Mouse (Mus musculus) ovary, postnatal 36 days (tissue): ENCODE measurements around the gene Tmem79.
"Not testable (repeated sequence)": the region's sequence is repeated elsewhere in the genome, so short reads cannot be mapped to it uniquely, and the experiment has no call there.

Source experiments
- DNase-seq: peaks from one replicate; pipeline ENCODE4 v3.0.0; 2022; ENCODE audit warnings: low spot score, mixed read lengths

The Tmem79 gene

DNA sequence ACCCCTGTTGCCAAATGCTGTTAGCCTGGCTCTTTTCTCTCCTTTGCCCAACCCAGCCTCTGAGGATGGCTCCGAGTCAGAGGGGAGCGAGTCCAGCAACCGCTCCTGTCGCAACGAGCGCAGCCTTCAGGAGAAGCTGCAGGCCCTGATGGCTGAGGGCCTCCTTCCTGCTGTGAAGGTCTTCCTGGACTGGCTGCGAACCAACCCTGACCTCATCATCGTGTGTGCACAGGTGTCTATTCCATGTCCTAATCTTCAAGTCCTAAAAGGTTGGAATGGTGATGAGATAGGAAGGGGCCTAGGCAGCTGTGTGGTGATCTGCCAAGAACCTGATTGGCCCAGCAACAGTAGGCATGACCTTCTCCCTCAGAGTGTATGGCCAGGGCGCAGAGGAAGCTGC lies 17.0 kb upstream of the Tmem79 start:
- no peak for DNase-seq

DNA sequence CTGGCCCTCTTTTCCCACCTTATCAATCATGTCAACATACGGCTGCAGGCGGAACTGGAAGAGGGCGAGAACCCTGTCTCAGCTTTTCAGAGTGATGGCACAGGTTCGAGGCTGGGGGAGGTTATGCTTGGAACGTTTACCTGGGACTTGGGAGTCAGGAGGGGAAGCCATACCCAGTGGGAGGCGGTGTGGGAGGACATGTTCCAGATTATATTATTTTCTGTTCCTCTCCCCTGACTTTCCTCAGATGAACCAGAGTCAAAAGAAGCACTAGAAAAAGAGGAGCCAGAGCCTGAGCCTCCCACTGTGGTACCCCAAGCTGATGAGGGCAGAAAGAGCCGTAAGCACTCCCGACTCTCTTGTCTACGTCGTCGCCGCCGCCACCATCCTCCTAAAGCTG lies 14.8 kb upstream of the Tmem79 start:
- DNase-seq, result no peak

DNA sequence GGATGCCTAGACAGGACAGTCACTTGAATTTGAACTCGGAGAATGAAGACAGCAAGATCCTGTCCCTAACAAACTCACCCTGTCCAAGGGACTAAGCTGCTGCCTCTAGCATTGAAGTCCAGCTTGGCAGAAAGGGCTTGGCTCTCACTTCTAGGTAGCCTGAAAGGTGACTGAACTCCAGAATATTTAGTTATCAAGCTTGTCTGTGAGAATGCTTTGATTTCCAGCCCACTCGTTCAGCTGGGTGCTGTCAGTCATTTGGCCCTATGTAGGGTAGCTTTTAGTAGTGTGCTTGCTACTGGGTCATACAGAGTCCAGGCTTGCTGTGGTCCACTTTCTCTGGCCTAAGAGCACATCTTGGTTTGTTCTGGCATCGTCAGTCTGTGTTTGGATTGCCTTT lies 3.1 kb upstream of the Tmem79 start:
- DNase-seq, result no peak

DNA sequence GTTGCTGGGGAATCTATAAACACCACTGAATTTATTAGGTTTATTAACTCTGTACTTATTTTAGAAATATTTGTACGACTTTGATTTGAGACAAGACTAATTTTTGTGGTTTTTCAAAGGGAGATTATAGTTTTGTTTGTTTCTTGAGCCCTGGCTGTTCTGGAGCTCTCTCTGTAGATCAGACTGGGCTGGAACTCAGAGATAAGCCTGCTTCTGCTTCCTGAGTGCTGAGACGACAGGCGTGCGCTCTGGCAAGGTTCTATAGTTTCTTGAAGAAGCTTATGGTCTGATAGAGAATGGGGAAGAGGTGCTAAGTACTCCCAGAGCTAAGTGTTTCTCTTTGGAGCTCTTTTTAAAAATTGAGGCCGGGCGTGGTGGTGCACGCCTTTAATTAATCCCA lies 2.4 kb upstream of the Tmem79 start:
- DNase-seq, result no peak

GRCm38 (mm10) chr3:88337367-88338020 lies 1.5 kb upstream of the Tmem79 start:
- DNase-seq, result no peak

DNA sequence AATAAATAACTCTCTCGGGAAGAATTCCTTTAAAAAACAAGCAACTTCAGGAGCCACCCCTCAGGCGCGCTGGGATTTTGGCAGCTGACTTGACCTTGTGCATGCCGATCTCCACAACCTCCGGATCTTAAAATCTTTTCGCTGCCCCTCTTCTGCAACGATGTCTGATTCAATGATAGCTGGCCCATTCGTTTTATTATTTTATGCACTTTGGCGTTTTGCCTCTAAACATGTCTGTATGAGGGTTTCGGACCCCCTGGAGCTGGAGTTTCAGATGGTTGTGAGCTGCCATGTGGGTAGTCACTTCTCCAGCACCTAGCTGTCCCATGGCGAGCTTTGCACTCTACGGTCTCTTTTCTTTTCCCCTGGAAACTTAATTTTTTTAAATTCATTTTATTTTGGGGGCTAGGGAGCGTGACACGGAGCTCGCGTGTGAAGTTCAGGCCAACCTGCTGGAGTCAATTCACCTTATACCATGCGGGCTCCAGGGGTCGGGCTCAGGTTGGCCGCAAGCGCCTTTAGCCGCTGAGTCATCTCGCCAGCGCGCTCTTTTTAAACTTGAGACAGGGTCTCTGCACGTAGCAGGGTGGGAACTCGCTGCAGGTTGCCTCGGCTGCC lies 403 bp downstream of the Tmem79 start:
- DNase-seq, result no peak

DNA sequence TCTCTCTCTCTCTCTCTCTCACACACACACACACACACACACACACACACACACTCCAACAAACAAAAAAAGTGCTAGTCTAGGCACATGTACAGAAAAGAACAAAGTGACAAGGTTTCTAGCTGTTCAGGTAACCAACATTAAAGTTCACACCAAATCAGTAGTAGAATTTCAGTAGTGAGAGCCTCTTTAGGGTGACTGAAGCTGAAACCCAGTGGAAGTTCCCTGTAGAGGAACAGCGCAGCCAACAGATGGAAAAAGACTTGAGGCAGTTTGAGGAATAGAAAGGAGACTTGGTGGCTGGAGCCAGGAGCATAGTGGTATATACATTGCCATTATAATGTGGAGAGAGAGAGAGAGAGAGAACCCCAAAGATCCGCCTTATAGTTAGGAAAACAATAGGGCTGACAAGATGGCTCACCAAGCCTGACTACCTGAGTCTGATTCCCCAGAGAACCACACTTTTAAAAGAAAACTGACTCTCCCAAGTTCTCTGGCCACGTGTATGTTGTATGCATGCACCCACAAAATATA lies 979 bp downstream of the Tmem79 start:
- DNase-seq, result no peak

DNA sequence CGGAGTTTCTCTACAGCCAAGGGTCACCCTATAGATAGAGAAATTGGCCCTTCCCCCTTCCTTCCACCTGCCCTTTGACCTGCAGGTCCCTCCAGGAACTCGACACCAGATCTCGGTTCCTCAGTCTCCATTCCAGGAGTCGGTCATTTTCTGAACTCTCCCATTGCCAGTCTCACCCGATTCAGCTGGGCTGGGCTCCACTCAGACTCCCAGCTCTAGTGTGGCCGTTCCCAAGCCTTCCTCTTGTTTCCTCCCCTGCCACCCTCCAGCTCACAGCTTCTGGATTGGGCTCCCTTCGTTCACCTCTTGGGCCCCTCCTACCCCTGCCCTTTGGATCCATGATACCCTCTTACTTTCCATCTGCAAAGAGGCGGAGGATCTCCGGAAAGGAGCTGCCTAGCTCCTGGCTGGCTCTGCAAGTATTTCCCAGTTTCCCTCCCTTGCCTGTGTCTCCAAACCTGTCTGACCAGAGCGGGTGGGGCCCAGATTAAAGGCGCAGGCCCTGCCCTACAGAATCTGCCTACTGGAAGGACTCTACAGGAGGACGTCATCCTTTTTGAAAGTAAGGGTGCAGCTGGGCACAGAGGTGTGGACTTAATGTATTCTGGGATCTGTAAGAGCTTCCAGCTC lies 1.8 kb downstream of the Tmem79 start:
- DNase-seq, result no peak

- no peak for DNase-seq
These were observed 4.7 kb downstream of the Tmem79 start for GRCm38 (mm10) chr3:88331282-88331681.

DNA sequence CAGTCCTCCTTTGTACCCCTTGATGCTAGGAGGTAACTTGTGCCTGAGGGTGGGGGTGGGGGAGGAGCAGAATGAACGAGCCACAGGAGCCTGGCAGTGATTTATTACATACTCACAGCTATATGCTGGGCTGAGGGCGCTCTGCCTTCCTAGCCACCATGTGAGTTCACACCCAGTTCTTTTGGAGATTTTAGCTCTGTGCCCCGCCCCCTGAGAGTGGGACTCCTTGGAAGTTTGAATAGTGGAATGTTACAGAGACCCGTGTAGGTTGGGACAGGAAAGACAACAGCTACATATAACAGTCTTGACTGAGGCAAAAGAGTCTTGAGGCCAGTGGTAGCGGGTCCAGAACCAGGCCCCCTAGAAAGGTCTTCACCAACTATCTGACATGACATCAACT lies 7.0 kb downstream of the Tmem79 start:
- DNase-seq, result no peak

GRCm38 (mm10) chr3:88324951-88325405 lies 11.0 kb downstream of the Tmem79 start, which contains the start of gene Glmp:
Glmp (plus strand) TSS chr3:88325023.
- peak; percentile 41 for DNase-seq

DNA sequence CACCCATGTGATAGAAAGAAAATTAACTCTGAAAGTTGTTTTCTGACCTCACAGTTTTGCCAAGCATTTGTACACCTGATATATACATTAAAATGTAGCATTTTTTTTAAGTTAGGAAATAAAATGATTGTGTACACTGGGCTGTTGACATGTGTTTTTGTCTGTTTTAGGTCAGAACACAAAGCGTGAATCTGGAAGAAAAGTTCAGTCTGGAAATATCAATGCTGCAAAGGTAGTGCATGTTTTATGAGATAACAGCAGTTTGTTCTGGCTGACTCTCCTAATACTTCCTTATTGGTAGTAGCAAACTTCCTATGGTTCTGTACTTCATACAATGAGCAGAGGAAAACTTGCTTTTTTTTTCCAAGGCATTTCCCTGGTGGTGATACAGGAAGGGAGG lies 36.8 kb downstream of the Tmem79 start:
- DNase-seq, result no peak

DNA sequence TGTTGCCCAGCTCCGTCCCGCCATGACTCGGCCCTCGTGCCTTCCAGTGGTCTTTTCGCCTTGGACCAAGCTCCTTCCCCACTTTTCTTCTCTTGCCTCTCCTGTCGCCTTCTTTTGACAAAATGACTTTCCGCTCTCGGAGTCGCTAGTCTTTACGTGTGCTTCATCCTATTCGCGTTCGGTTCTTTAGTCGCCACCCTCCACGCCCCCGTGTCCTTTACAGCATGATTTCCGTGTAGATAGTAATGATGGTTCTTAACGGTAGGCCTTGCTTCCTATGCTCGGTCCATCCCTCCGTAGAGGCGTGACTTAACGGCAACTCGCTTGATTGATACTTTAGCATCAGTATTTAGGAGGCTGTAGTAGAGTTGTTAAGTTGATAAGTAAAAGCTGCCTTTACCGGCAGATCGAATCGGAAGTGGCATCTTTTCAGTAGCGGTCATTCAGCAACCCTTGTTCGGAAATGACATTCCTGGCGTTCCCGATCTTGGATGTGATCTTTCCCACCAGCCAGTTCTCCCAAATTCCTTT lies 38.6 kb downstream of the Tmem79 start:
- no peak for DNase-seq

DNA sequence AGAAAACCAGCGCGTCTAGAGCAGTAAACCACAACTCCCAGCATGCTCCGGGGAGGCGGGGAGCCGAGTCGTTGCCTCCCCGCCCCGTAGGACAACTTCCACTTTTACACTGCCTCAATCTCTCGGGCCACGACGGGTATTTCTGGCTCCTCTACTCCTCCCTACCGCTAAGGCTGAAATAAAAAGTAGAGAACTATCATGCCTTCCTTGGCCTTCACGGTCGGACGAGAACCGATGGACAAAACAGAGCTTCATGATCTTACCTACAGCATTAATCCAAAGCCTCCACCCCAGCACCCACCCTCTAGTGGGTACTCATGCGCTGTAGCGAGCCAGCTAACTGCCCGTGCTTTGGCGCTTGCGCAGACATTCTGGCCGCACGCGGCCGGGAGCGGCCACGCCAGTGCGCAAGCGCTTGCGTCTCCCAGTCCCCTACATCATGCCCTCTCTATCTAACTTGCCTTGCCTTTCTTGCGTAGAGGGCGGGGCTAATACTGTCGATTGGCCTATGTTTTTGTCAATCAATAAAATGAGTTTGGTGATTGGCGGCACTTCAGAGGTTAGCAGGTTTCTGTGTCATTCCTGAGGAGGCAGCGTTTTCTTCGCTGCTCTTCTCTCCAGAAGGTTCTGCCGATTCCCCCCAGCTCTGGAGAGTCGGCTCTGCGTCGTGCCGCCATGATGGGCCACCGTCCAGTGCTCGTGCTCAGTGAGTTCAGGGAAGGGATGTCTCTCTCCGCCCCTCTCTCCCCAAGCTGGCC lies 39.2 kb downstream of the Tmem79 start, which contains the start of the genes Tsacc and Cct3:
Gene Tsacc (minus strand): TSS at position 439 of the 758 bp plus-strand sequence.
Gene Cct3 (plus strand): TSS at position 556 of the 758 bp plus-strand sequence.
- peak; percentile 94 for DNase-seq

GRCm38 (mm10) chr3:88296110-88296560 lies 39.8 kb downstream of the Tmem79 start:
- no peak for DNase-seq

DNA sequence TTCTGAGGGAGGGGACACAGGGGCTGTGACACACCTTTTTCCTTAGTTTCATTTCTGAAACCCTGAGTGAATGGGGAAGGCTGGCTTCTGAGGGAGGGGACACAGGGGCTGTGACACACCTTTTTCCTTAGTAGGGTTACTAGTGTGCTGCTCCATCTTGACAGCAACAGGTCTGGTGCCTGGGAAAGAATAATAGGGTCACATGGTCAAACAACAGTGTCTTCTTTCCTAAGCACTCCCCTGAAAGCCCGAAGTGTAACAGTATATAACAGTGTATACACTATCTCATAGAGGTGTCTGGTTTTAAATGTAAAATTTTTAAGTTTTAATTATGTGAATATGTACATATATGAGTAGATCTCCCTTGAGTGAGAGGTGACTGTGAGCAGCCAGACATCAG lies 40.7 kb downstream of the Tmem79 start:
- not testable (repeated sequence) for DNase-seq

DNA sequence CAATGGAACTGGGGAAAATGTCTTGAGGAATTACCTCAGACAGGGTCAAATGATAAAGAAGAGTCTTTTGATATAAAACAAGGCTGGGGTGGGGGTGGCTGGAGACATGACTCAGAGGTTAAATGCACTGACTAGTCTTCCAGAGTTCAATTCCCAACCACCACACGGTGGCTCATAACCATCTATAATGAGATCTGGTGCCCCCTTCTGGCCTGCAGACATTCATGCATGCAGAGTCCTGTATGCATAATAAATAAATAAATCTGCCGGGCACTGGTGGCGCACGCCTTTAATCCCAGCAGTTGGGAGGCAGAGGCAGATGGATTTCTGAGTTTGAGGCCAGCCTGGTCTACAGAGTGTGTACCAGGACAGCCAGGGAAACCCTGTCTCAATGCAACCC lies 44.0 kb downstream of the Tmem79 start:
- no peak for DNase-seq

DNA sequence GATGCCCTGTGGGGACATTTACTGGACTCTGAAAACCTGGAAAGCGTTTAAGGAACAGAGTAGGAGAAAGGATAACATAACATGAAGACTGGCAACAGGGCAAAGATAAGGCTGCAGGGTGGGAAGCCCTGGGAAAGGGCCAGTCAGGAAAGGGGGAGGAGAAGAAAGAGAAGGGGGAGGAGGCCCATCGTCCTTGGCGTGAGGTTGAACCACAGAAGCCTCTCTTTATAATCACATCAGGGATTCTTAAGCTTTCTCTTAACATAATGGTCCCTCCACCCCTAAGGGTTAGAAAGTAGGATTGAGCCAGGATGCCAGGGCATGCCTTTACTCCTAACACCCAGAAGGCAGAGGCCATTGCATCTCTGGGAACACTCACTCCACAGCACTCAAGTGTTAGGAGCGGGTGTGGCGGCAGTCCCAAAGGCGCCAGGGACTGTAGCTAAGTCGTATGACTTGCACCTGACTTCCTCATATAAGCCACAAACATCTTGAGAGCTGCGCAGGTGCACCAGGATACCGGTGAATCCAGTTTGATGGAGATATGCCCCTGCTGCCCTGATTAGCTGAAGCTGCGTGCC lies 47.7 kb downstream of the Tmem79 start:
- not testable (repeated sequence) for DNase-seq

DNA sequence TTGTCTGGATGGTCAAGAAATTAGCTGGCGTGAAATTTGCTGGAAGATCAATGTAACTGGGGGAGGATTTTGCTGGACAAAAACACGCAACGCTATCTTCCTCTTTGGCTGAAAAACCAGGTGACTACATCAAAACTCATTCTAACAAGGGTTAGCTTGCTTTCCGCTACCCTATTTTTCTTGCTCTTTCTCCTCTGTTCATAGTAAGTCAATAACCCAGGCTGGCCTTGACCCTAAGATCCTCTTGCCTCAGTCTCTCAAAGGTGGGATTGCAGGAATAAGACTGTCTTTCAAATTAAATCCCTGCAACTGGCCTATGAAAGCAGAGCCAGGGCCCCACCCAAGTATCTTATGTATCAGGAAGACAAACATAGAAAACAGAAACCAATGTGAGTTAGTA lies 48.8 kb downstream of the Tmem79 start, which contains the start of gene Gm38392:
Gene Gm38392 (minus strand): TSS at position 101 of the 400 bp plus-strand sequence.
- no peak for DNase-seq

DNA sequence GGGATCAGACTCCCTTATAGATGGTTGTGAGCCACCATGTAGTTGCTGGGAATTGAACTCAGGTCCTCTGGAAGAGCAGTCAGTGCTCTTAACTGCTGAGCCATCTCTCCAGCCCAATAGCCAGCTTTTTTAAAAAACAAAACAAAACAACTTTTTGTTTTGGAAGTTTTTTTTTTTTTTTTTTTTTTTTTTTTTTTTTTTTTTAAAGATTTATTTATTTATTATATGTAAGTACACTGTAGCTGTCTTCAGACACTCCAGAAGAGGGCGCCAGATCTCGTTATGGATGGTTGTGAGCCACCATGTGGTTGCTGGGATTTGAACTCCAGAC lies 50.4 kb downstream of the Tmem79 start:
- not testable (repeated sequence) for DNase-seq

GRCm38 (mm10) chr3:88284815-88285564 lies 51.0 kb downstream of the Tmem79 start:
- DNase-seq, result not testable (repeated sequence)
